Mouse (Mus musculus): ENCODE measurements around the gene Nap1l3. TPM values are rescaled to one million over a fixed set of nuclear protein-coding genes. Genes with fewer than 3 reads are reported as not detected.

The Nap1l3 gene
- polyA plus RNA-seq (2012; fragmentation: generic; extraction: Trizol) = 0.02 TPM
- long read RNA-seq, experiment 1 = 0 reads
- long read RNA-seq, experiment 2 = 0 reads

DNA sequence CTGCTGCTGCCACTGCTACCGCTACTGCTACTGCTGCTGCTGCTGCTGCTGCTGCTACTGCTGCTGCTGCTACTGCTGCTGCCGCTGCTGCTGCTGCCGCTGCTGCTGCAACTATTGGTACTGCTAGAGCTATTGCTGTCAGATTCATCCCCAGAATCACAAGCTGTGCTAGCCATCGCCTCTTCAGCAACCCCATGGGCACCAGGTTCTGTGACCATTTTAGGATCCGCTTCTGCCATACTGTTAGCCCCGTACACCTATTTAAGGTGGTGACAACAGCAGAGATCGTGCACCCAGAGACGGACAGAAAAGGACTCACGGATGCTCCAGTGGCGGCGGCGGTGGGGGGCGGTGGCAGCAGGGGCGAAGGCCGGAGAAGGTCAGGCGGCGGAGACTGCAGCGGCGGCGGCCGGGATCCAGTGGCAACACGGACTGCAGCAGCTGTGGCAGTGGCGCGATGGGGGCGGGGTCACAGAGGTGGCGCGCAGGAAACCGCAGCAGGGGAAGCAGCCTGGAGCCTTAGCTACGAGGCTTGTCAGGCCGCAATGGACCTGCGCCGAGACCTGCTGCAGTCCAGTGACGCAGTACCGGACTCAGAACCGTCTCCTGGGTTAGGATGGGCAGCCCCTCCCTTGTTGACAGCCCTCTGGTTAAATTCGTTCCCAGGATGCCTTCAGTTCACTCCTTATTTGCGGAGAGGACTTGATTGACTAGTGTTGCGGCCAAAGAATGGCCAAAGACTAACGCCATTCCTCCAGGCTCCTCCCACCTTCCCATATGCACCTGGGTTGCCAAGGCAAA lies at the start of gene Nap1l3:
Nap1l3 (minus strand) TSS at position 621 of the 801 bp plus-strand sequence.
- Histone ChIP-seq H3K36me3 (ENCODE audit: control insufficient read depth, insufficient read depth) (no peaks in the 10 kb centered on the region), H3K27me3 (ENCODE audit: control insufficient read depth, insufficient read depth, insufficient read length) (no peaks in the 10 kb centered on the region), H3ac (ENCODE audit: control insufficient read depth, insufficient read length, low read depth) (peak within 1 kb of the TSS; percentile 40), H3K79me2 (ENCODE audit: control insufficient read depth, insufficient read depth) (no peaks in the 10 kb centered on the region), H3K4me3 (ENCODE audit: insufficient read depth, poor library complexity, severe bottlenecking) (no peak within 1 kb of the TSS), H3K79me3 (ENCODE audit: low read depth) (no peaks in the 10 kb centered on the region)
- TF ChIP-seq MYOG (IDR thresholded peaks at IDR 0.05; ENCODE audit: control insufficient read depth, extremely low read depth, insufficient read length) (no peak), CTCF (IDR thresholded peaks at IDR 0.05; ENCODE audit: control insufficient read depth, insufficient read depth, insufficient read length) (no peak), CEBPB (IDR thresholded peaks at IDR 0.05; ENCODE audit: low read depth) (no peak), MAX (IDR thresholded peaks at IDR 0.05) (no peak), USF1 (IDR thresholded peaks at IDR 0.05; ENCODE audit: low read depth) (no peak), FOSL1 (IDR thresholded peaks at IDR 0.05; ENCODE audit: insufficient read depth, low read length, poor library complexity, severe bottlenecking) (no peak), MYOD1 (IDR thresholded peaks at IDR 0.05; ENCODE audit: control insufficient read depth, insufficient read length, low read depth) (no peak)

DNA sequence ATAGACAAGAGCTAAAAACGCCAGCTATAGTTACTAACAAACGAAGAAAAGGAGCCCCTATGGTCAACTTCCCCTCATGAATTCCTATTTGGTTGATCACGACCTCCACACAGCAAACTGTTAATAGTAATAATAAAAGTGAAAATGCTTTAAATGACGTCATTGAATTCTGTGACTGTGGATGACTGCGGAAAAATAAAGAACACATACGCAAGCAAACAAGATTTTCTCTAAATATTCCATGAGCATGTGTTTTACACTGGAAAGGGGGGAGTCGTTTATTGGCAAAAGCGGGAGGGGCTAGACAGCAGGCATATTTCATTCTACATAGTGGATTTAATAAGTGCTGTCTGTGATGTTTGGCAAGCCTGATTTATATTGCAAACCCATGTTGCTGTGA lies 451 bp upstream of the Nap1l3 start:
- TF ChIP-seq MAX (IDR thresholded peaks at IDR 0.05) (no peak), USF1 (IDR thresholded peaks at IDR 0.05; ENCODE audit: low read depth) (no peak), CTCF (IDR thresholded peaks at IDR 0.05; ENCODE audit: control insufficient read depth, insufficient read depth, insufficient read length) (no peak), MYOD1 (IDR thresholded peaks at IDR 0.05; ENCODE audit: control insufficient read depth, insufficient read length, low read depth) (no peak), CEBPB (IDR thresholded peaks at IDR 0.05; ENCODE audit: low read depth) (no peak), MYOG (IDR thresholded peaks at IDR 0.05; ENCODE audit: control insufficient read depth, extremely low read depth, insufficient read length) (no peak), FOSL1 (IDR thresholded peaks at IDR 0.05; ENCODE audit: insufficient read depth, low read length, poor library complexity, severe bottlenecking) (no peak)
- Histone ChIP-seq H3ac (ENCODE audit: control insufficient read depth, insufficient read length, low read depth) (no peak overlapping the region), H3K36me3 (ENCODE audit: control insufficient read depth, insufficient read depth) (no peaks in the 10 kb centered on the region), H3K79me2 (ENCODE audit: control insufficient read depth, insufficient read depth) (no peaks in the 10 kb centered on the region), H3K79me3 (ENCODE audit: low read depth) (no peaks in the 10 kb centered on the region), H3K27me3 (ENCODE audit: control insufficient read depth, insufficient read depth, insufficient read length) (no peaks in the 10 kb centered on the region), H3K4me3 (ENCODE audit: insufficient read depth, poor library complexity, severe bottlenecking) (no peak overlapping the region)

Measured in C2C12 (cell line).